Mouse (Mus musculus) neural tube, embryonic 11.5 days (tissue): ENCODE results near the gene Ankrd61. TPM values are rescaled to one million over a fixed set of nuclear protein-coding genes. Genes with fewer than 3 reads are reported as not detected.

Experiments used
- ATAC-seq: fragments of 200-750 bp; cut with Nextera tagmentation; 2 replicates; pipeline ENCODE4 v1.8.0; 2017; ENCODE audit warnings: moderate number of reproducible peaks, mild to moderate bottlenecking, moderate TSS enrichment, moderate library complexity; ENCODE audit not compliant: insufficient read depth, low FRiP score, low TSS enrichment
- DNase-seq: peaks from one replicate; pipeline ENCODE4 v3.0.0-alpha.2; 2015; ENCODE audit warnings: low spot score
- H3K27ac ChIP-seq: fragments of 300-500 bp; sonication (generic); 2 replicates; pipeline ENCODE4 v1.5.1; 2014; ENCODE audit warnings: low read depth, mild to moderate bottlenecking, low read length
- H3K27me3 ChIP-seq: fragments of 300-500 bp; sonication (generic); 2 replicates; pipeline ENCODE4 v1.6.1; 2014; ENCODE audit warnings: mild to moderate bottlenecking, low read length, mixed read lengths; ENCODE audit not compliant: control insufficient read depth, insufficient read depth
- H3K36me3 ChIP-seq: fragments of 300-500 bp; sonication (generic); 2 replicates; pipeline ENCODE4 v1.6.1; 2014; ENCODE audit warnings: mild to moderate bottlenecking, low read length, moderate library complexity, mixed read lengths; ENCODE audit not compliant: control insufficient read depth, insufficient read depth
- H3K4me1 ChIP-seq: fragments of 300-500 bp; sonication (generic); 2 replicates; pipeline ENCODE4 v1.6.1; 2014; ENCODE audit warnings: low read length, mixed read lengths; ENCODE audit not compliant: control insufficient read depth, insufficient read depth
- H3K4me2 ChIP-seq: fragments of 300-500 bp; sonication (generic); 2 replicates; pipeline ENCODE4 v1.6.1; 2014; ENCODE audit warnings: low read depth, mild to moderate bottlenecking, moderate library complexity
- H3K4me3 ChIP-seq: fragments of 300-500 bp; sonication (generic); 2 replicates; pipeline ENCODE4 v1.5.1; 2014; ENCODE audit warnings: low read depth, low read length
- H3K9ac ChIP-seq: fragments of 300-500 bp; sonication (generic); 2 replicates; pipeline ENCODE4 v1.6.1; 2014; ENCODE audit warnings: mild to moderate bottlenecking, low read length
- H3K9me3 ChIP-seq: fragments of 300-500 bp; sonication (generic); 2 replicates; pipeline ENCODE4 v1.6.1; 2016; ENCODE audit warnings: low read length; ENCODE audit not compliant: control insufficient read depth
- WGBS: fragments of 180-500 bp; shearing (Covaris S2); extraction: QIAGEN DNeasy Blood & Tissue Kit; methylation state at CpG from one replicate; pipeline ENCODE4 v1.1.7; 2014; 5-methylcytosine and 5-hydroxymethylcytosine counted together
- polyA plus RNA-seq: library from polyadenylated mRNA; unstranded; fragments of >200 nt; fragmentation: Nextera tagmentation; extraction: Ambion mirVana; gene quantifications from 2 replicates; pipeline ENCODE4 v1.2.1, GENCODE M21; 2014

Ankrd61 gene
- polyA plus RNA-seq, 1 experiment from 2014 or later, result 0.23 TPM

DNA sequence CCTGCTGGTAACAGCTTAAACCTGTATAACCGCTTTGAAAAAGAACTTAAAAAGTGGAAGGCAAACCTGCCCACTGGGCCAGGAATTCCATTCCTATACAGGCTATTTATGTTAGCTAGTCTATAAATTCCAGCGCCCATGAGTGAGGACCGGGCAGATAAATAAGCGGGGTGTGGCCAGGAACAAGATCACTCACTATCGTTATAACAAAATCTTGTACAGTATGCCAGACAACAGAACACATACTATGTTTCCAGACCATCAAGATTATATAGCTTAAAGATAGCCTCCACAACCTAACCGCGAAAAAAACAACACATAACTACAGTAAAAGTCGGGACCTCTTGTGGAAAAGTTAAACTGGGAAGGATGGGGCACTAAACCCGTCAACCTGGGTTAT lies 11.4 kb upstream of the Ankrd61 start:
- no peak for ATAC-seq
- H3K4me3 ChIP-seq, result peak overlapping the region; percentile 56
- WGBS, result under 1% methylated on average over 9 of the region's 9 CpGs
- peak overlapping the region; percentile 63 for H3K9ac ChIP-seq
- H3K27ac ChIP-seq, result peak overlapping the region; percentile 50; the same call in 1 of the 2 replicates
- peaks cover 4% of the 10 kb centered on the region for H3K36me3 ChIP-seq
- DNase-seq, result no peak
- peaks cover 12% of the 10 kb centered on the region for H3K4me1 ChIP-seq
- peak overlapping the region; percentile 83 for H3K4me2 ChIP-seq
- no peaks in the 10 kb centered on the region for H3K27me3 ChIP-seq
- H3K9me3 ChIP-seq, result no peaks in the 10 kb centered on the region

DNA sequence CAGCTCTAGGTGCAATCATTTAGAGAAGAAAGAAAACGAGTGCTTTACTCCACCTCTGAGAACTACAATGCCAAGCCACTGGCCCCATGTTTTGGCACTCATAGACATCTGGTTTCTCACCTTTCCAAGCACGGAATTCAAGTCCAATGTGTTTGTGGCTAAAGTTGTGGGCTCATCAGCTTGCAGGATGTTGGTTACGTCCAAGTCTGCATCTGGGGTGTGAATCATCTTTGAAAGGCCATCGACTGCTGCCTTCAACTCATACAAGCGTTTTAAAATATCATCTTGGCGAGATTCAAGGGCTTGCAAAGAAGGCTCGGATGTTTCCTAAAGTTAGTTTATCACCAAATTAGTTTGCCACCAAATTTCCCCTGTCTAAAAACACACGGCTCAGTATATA lies 8.9 kb upstream of the Ankrd61 start:
- ATAC-seq (no peak), DNase-seq (no peak)
- H3K9me3 ChIP-seq, result no peaks in the 10 kb centered on the region
- H3K4me1 ChIP-seq, result peaks cover 12% of the 10 kb centered on the region
- H3K9ac ChIP-seq, result no peak overlapping the region
- 89% methylated on average over 8 of the region's 8 CpGs for WGBS
- no peaks in the 10 kb centered on the region for H3K27me3 ChIP-seq
- H3K27ac ChIP-seq, result no peak overlapping the region
- no peak overlapping the region for H3K4me3 ChIP-seq
- peaks cover 12% of the 10 kb centered on the region for H3K36me3 ChIP-seq
- no peak overlapping the region for H3K4me2 ChIP-seq

DNA sequence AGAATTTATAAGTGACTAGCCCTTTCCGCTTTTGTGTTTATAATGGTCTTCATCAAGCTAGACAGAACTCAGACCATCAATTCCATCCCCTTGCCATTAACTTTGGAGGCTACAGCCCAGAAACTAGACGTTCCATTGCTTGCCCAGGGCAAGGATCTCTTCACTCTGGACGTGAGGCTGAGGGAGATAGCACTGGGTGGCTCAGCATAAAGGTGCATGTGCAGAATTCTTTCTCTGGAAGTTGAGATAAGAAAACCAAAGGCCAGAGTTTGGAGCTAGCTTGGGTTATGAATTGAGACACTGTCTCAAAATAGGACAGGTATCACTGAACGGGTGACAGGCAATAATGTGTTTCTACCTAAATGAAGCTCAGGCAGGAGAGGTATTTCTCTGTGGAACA lies 6.3 kb upstream of the Ankrd61 start:
- no peaks in the 10 kb centered on the region for H3K9me3 ChIP-seq
- peaks cover 3% of the 10 kb centered on the region for H3K4me1 ChIP-seq
- 87% methylated on average over 4 of the region's 4 CpGs for WGBS
- H3K4me2 ChIP-seq, result no peak overlapping the region
- H3K4me3 ChIP-seq, result no peak overlapping the region
- peaks cover 18% of the 10 kb centered on the region for H3K36me3 ChIP-seq
- ATAC-seq (no peak), DNase-seq (no peak)
- H3K27me3 ChIP-seq, result no peaks in the 10 kb centered on the region
- no peak overlapping the region for H3K9ac ChIP-seq
- no peak overlapping the region for H3K27ac ChIP-seq

DNA sequence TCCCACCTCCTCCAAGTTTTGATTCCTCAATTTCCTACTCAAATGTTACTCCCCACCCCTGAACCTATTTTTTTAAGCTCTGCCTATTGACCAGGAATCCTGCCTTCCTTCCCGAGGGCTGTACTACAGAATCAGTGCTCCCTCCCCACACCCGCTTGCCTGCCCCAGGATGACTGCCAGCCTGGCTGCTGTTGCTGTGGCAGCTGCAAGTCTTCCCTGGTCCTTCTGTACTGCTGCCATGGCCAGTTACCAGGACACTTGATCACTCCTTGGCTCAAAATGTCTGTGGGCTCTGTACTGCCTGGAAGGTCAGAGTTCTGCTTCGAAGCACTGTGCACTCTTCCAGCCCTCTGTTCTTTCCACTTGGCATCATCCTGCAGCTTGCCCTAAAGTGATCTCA lies 4.6 kb upstream of the Ankrd61 start:
- peaks cover 24% of the 10 kb centered on the region for H3K36me3 ChIP-seq
- DNase-seq, result no peak
- WGBS, result 95% methylated on average over 3 of the region's 3 CpGs

DNA sequence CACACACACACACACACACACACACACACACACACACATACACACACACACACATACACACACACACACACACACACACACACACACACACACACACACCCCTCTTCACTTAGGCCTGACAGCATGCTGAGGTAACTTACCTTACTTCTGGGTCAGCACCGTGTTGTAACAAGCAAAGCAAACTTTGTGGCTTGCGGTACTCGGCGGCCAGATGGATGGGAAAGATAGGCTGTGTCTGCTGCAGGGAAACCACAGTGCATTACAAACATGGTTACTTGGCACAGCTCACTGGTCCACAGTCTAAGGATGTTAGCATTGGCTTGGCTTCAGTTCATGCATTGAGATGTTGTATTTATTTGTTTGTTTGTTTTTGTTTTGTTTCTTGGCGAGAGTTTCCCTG lies 4.1 kb downstream of the Ankrd61 start:
- no peaks in the 10 kb centered on the region for H3K27me3 ChIP-seq
- DNase-seq (no peak), ATAC-seq (no peak)
- H3K9ac ChIP-seq, result no peak overlapping the region
- peaks cover 10% of the 10 kb centered on the region for H3K36me3 ChIP-seq
- H3K4me3 ChIP-seq, result no peak overlapping the region
- no peaks in the 10 kb centered on the region for H3K4me1 ChIP-seq
- 87% methylated on average over 5 of the region's 5 CpGs for WGBS
- H3K9me3 ChIP-seq, result no peaks in the 10 kb centered on the region
- no peak overlapping the region for H3K4me2 ChIP-seq
- no peak overlapping the region for H3K27ac ChIP-seq

More for the DNA sequence above, 4.6 kb upstream of the Ankrd61 start:
- no peak for ATAC-seq
- H3K27me3 ChIP-seq, result no peaks in the 10 kb centered on the region
- no peak overlapping the region for H3K27ac ChIP-seq
- H3K9ac ChIP-seq, result no peak overlapping the region
- H3K4me3 ChIP-seq, result no peak overlapping the region
- H3K4me1 ChIP-seq, result no peaks in the 10 kb centered on the region
- no peak overlapping the region for H3K4me2 ChIP-seq
- H3K9me3 ChIP-seq, result no peaks in the 10 kb centered on the region

DNA sequence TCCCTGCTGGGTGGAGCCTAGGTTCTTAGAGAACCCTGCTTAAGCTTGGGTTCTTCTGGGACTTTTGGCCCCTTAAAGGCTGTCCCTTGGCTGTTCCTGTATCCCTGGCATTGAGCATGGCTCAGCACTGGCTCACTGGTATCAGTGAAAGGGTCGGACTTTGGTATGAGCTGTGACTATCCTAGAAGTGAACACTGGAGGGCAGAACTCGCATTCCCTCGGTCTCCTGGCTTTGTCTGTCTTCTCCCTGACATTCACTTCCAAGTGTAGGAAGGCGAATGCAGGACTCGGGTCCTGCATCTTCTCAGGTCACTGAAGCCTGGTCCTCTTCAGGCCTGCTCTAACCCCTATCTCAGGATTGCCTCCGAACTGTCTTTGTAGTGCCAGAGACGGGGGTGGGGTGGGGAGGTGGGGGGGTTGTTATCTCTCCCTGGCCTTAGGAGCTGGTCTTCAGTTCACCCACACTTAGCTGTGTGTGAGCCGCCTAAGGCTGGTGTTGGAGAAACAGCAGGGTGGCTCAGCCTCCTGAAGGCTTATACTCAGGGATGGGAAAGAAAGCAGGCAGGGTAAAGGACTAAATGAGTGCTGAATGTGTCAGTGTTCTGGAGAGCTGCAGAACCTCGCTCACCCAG lies 5.1 kb downstream of the Ankrd61 start:
- 76% methylated on average over 9 of the region's 9 CpGs for WGBS

DNA sequence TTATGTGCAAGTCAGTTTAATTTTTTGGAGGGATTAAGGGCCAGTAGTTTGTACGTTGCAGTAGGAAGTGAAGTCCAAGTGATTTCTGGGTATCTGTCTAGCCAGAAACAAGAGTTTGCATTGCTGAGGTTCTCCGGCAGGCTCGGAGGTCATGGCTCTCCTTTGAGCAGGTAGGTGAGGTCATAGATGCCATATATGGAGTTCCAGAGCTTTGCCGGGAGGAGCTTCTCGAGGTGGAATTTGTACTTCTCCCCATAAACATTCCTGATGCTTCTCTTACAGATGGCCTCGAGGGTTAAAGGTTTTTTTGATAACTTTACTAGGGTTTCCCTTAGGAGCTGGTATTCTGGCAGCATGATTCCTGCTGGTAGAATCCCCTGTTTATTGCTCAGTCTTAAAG lies 6.7 kb downstream of the Ankrd61 start:
- DNase-seq, result no peak

More for the DNA sequence above, 5.1 kb downstream of the Ankrd61 start:
- no peak overlapping the region for H3K4me2 ChIP-seq
- no peak for DNase-seq
- no peak overlapping the region for H3K4me3 ChIP-seq
- no peak overlapping the region for H3K27ac ChIP-seq
- H3K9me3 ChIP-seq, result no peaks in the 10 kb centered on the region
- ATAC-seq, result no peak
- H3K36me3 ChIP-seq, result peaks cover 8% of the 10 kb centered on the region; the same call in 1 of the 2 replicates
- H3K27me3 ChIP-seq, result no peaks in the 10 kb centered on the region
- no peak overlapping the region for H3K9ac ChIP-seq
- H3K4me1 ChIP-seq, result no peaks in the 10 kb centered on the region

DNA sequence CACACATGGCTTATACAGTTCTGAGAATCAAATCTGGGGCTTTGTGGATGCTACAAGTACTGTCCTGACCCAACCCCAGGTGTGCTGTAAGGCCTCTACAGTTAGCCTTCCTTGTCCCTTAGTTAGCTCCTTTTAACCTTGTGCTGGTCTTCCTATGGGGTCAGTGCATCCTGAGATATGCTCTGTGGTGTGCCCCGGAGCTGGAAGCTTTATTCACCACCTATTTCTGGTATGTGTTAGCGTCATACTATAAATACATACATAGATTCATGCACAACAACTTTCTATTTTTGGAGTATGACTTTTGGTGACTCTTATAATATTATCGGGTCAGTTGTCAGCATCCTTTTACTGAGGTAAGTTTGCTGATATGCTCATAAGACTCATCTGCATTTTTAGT lies 12.2 kb downstream of the Ankrd61 start:
- ATAC-seq, result no peak

More for the DNA sequence above, 6.7 kb downstream of the Ankrd61 start:
- Histone ChIP-seq H3K27ac (no peak overlapping the region), H3K36me3 (peaks cover 18% of the 10 kb centered on the region), H3K4me2 (no peak overlapping the region), H3K4me1 (no peaks in the 10 kb centered on the region), H3K9ac (no peak overlapping the region), H3K4me3 (no peak overlapping the region), H3K9me3 (no peaks in the 10 kb centered on the region), H3K27me3 (no peaks in the 10 kb centered on the region)
- no peak for ATAC-seq
- 92% methylated on average over 6 of the region's 6 CpGs for WGBS

DNA sequence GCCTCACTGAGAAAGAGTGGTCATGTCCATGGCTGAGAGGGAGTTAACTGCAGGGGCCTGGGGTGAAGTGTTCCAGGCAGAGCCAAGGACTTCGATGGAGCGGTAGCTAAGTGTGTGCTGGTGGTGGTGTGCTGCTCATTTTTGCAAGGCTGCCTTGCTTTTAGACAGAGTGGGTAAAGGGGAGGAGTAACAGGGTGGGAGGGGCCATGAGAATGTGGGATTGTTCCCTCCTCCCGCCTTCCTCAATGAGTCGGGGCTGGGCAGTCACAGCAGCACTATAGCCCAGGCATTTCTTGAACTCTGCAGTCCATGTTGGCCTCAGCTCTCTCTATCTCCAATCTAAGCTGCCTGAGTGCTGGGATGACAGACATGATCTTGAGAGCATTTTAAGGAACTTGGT lies 22.9 kb downstream of the Ankrd61 start:
- no peaks in the 10 kb centered on the region for H3K9me3 ChIP-seq
- DNase-seq (no peak), ATAC-seq (no peak)
- H3K36me3 ChIP-seq, result peaks cover 8% of the 10 kb centered on the region
- whole genome bisulfite sequencing, result 70% methylated on average over 4 of the region's 4 CpGs
- H3K27me3 ChIP-seq, result no peaks in the 10 kb centered on the region
- H3K27ac ChIP-seq, result no peak overlapping the region
- H3K4me2 ChIP-seq, result no peak overlapping the region
- H3K4me1 ChIP-seq, result no peaks in the 10 kb centered on the region
- no peak overlapping the region for H3K4me3 ChIP-seq
- H3K9ac ChIP-seq, result no peak overlapping the region

More for the DNA sequence above, 12.2 kb downstream of the Ankrd61 start:
- no peak overlapping the region for H3K4me3 ChIP-seq
- no peaks in the 10 kb centered on the region for H3K27me3 ChIP-seq
- H3K4me1 ChIP-seq, result no peaks in the 10 kb centered on the region
- H3K9ac ChIP-seq, result no peak overlapping the region
- no peak overlapping the region for H3K4me2 ChIP-seq
- WGBS, result 97% methylated on average over 3 of the region's 3 CpGs
- H3K9me3 ChIP-seq, result no peaks in the 10 kb centered on the region
- H3K36me3 ChIP-seq, result peaks cover 30% of the 10 kb centered on the region
- no peak for DNase-seq
- no peak overlapping the region for H3K27ac ChIP-seq
